9 mouse cellular contexts compared by ENCODE assay signal in the genomic region with DNA sequence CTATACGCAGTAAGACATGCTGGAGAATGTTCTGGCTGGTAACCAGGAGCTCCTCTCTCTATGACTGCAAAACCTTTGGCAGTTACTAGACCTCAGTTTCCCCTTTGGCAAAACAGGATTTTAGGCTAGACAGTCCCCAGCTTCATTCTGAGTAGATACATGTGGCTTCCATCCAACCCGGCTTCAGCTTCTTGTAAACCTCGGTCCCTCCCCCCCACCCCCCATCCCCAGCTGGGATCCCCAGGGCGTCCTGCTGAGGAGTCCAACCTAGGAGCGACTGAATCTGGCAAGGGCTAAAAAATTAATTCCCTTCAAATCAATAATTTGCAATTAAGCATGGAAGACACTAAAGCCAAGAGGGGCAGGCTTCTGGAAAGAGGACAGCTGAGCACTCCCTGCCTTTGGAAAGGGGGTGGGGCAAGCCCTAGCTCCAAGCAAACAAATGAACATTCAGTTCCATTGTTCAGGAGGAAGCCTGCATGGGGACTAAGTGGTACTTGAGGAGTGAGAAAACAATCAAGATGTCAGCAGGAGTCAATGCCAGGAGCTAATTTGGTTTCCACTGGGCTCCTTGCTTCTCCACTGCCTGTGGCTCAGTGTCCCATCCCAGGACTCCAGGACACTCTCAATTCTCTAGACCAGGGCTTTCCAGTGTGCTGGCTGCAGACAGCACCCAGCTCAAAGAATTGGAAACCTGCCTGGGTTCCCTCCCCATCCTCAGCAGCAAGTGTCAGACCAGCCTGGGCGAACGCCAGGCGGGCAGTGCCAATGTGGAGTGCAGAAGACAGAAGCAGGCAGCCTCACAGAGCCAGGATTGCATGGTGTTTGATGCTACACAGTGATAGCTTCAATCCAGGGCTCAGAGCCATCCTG.
A peak's percentile ranks its signal among the peaks of the same experiment; 100 is the strongest.
DNase-seq lines count a peak whose midpoint lies in the region; ATAC-seq lines count a peak whose summit lies in the region.
"Had no signal": no experiment of that assay in that cellular context is flagged by ENCODE, and none has a peak within 500 bp of the region (broad histone marks: within the 10 kb centered on the region; RNA-seq: fewer than 3 reads in every experiment).

No protein-coding gene starts in this region.

- no peaks in the 10 kb centered on the region for H3K27me3 ChIP-seq in embryonic facial prominence, embryonic 14.5 days (replicated peaks; ENCODE audit: control insufficient read depth, insufficient read depth, low read length)
- H3K27me3 ChIP-seq in heart, embryonic 16.5 days (ENCODE audit: control insufficient read depth, insufficient read depth, low read length) = no peaks in the 10 kb centered on the region
- H3K27me3 ChIP-seq: liver, embryonic 15.5 days had no signal

- 31% methylated on average over 8 of the region's 8 CpGs for WGBS in embryonic facial prominence, embryonic 14.5 days
- WGBS in heart, embryonic 16.5 days = 42% methylated on average over 8 of the region's 8 CpGs

- peak; percentile 58; the same call in 1 of the 2 replicates for ATAC-seq in embryonic facial prominence, embryonic 14.5 days (ENCODE audit: low read depth)
- peak; percentile 32; the same call in 1 of the 2 replicates for ATAC-seq in heart, embryonic 16.5 days (replicated peaks; ENCODE audit: extremely low read depth, insufficient read depth, low FRiP score)

- H3K27ac ChIP-seq in embryonic facial prominence, embryonic 14.5 days (replicated peaks; ENCODE audit: low read depth, low read length) = peak overlapping the region; percentile 68
- H3K27ac ChIP-seq in heart, embryonic 16.5 days (ENCODE audit: low read length) = no peak overlapping the region
- H3K27ac ChIP-seq: liver, embryonic 15.5 days had no signal

- no peaks in the 10 kb centered on the region for H3K9me3 ChIP-seq in embryonic facial prominence, embryonic 14.5 days (ENCODE audit: control insufficient read depth, low read length)
- H3K9me3 ChIP-seq in heart, embryonic 16.5 days (replicated peaks; ENCODE audit: control insufficient read depth, low read length) = no peaks in the 10 kb centered on the region
- H3K9me3 ChIP-seq: liver, embryonic 15.5 days had no signal

- DNase-seq in adrenal gland, adult 2 months = peak; percentile 11
- DNase-seq in adrenal gland, adult 8-10 months = no peak
- DNase-seq in embryonic facial prominence, embryonic 14.5 days (ENCODE audit: low spot score) = peak; percentile 81
- peak; percentile 7 to 18 for DNase-seq in left cerebral cortex, adult 8-10 months (ENCODE audit: low spot score in 2 of 2)
- peak; percentile 20 for DNase-seq in neural tube, embryonic 10.5 days (ENCODE audit: extremely low spot score, low spot score)
- no peak for DNase-seq in kidney, postnatal 36 days
- DNase-seq in thymus, postnatal 4 days = no peak

- peaks cover 32% of the 10 kb centered on the region for H3K4me1 ChIP-seq in embryonic facial prominence, embryonic 14.5 days (ENCODE audit: control insufficient read depth, insufficient read depth, low read length)
- H3K4me1 ChIP-seq in heart, embryonic 16.5 days (ENCODE audit: control insufficient read depth, insufficient read depth, low read length) = peaks cover 5% of the 10 kb centered on the region; the same call in 1 of the 2 replicates
- H3K4me1 ChIP-seq: liver, embryonic 15.5 days had no signal

- H3K9ac ChIP-seq in embryonic facial prominence, embryonic 14.5 days (ENCODE audit: low read depth, low read length) = 0 out of 2 replicates have a peak overlapping the region, but pooled peaks have one; percentile 11
- no peak overlapping the region for H3K9ac ChIP-seq in heart, embryonic 16.5 days (ENCODE audit: low read length)
- H3K9ac ChIP-seq: liver, embryonic 15.5 days had no signal

- H3K4me3 ChIP-seq in embryonic facial prominence, embryonic 14.5 days (ENCODE audit: low read depth, low read length) = no peak overlapping the region
- no peak overlapping the region for H3K4me3 ChIP-seq in heart, embryonic 16.5 days (ENCODE audit: low read length)
- H3K4me3 ChIP-seq: liver, embryonic 15.5 days had no signal

- H3K36me3 ChIP-seq in embryonic facial prominence, embryonic 14.5 days (ENCODE audit: control insufficient read depth, insufficient read depth, low read length) = no peaks in the 10 kb centered on the region
- no peaks in the 10 kb centered on the region for H3K36me3 ChIP-seq in heart, embryonic 16.5 days (ENCODE audit: control insufficient read depth, insufficient read depth)
- H3K36me3 ChIP-seq: liver, embryonic 15.5 days had no signal

- no peak overlapping the region for H3K4me2 ChIP-seq in embryonic facial prominence, embryonic 14.5 days (ENCODE audit: low read depth, low read length)
- no peak overlapping the region for H3K4me2 ChIP-seq in heart, embryonic 16.5 days (ENCODE audit: low read depth, low read length)
- H3K4me2 ChIP-seq: liver, embryonic 15.5 days had no signal

Comparison
In these comparisons a context has a peak if more than half of its experiments do, and no peak if none do; other contexts are left out.
1. DNase-seq: peak in adrenal gland, adult 2 months (single experiment), embryonic facial prominence, embryonic 14.5 days (single experiment), left cerebral cortex, adult 8-10 months (2 of 2) and neural tube, embryonic 10.5 days (single experiment); none in adrenal gland, adult 8-10 months (single experiment), kidney, postnatal 36 days (0 of 2) and thymus, postnatal 4 days (single experiment).